Mouse (Mus musculus) kidney, postnatal 25 days (tissue): Measurements from ENCODE around the gene Slc22a5.
A peak's percentile ranks its signal among the peaks of the same experiment; 100 is the strongest.
"Not testable (repeated sequence)": the region's sequence is repeated elsewhere in the genome, so short reads cannot be mapped to it uniquely, and the experiment has no call there.

ENCODE experiments used
- DNase-seq, 2 experiments: peaks; one replicate each; pipeline ENCODE4 v3.0.0; 2021; ENCODE audit warnings: mixed read lengths in 2 of 2

The Slc22a5 gene

DNA sequence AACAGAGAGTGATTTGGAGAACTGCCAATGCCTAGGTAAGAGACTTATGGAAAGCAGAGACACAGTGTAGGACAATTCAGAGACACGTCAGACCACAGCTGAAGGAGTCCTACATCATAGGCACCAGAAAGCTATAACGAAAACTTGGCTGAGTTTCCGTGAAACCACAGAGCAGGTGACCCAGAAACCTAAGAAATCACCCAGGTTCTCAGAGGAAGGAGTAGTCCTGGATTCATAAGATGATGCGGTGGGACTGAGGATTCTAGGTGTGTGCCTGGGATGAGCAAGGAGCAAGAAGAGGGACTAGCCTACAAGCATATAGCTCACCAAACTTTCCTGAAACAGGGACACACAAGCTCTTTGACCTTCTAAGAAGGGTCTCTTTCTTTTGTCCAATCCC, 3.2 kb downstream of the Slc22a5 start:
- DNase-seq: no peak

DNA sequence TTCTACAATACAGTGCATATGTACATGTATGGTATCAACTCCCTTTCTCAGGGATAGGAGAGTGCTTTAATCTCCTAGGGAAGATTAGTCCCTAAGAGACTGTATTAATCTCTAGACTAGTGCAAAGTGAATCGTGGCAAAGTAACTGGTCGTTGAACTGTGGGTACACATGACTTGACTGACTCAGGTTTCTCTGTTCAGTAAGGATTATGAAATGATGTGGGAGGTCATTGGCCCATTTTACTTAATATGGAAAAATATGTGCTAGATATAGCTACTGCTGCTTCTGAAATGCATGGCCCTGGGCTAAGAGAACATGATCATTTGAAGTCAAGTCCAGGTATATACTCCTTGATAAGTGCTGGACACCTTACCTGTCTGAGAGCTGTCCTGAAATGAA, 8.2 kb downstream of the Slc22a5 start:
- no peak for DNase-seq

DNA sequence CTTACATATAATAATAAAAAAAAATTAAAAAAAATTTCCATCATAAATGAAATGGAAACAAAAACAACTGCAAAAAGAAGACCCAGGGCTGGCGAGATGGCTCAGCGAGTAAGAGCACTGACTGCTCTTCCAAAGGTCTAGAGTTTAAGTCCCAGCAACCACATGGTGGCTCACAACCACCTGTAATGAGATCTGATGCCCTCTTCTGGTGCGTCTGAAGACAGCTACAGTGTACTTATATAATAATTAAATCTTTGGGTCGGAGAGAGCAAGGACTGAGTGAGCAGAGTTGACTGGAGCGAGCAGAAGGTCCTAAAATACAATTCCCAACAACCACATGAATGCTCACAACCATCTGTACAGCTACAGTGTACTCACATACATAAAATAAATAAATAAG, 13.4 kb downstream of the Slc22a5 start:
- not testable (repeated sequence) for DNase-seq

DNA sequence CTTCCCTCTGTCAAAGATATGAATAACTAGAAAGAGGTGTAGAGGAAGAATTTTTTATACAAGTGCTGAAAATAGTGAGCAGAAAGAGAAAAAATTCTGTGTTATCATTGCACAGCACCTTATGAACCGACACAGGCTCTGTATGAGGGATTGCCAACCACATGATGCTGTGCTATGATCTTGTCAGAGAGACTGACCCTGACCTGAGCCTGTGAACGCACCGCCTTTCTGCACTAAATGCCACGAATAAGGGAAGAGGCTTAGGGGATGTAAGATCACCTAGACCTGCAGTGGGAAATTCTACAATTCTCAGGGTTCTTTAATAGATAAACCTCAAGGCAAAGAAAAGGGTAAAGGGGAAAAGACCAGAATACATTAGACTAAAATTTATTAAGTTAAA, 15.0 kb downstream of the Slc22a5 start:
- DNase-seq: no peak

DNA sequence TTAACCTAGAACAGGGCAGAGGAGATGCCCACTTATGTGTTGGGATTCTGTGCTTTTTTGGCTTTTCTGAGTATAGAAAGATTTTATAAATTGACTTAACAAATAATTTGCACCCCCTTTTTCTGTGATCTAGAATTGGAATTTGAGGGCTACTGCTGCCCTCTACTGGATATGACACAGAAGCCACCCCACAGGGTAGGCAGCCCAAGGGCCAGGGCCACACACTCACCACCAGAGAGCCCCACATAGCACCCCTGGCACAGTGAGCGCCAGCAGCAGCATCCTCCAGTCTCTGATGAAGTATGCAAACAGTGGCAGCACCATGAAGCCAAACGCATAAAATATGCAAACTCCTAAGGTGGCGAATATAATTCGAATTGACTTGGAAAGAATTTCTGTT, 16.8 kb downstream of the Slc22a5 start:
- DNase-seq: no peak

DNA sequence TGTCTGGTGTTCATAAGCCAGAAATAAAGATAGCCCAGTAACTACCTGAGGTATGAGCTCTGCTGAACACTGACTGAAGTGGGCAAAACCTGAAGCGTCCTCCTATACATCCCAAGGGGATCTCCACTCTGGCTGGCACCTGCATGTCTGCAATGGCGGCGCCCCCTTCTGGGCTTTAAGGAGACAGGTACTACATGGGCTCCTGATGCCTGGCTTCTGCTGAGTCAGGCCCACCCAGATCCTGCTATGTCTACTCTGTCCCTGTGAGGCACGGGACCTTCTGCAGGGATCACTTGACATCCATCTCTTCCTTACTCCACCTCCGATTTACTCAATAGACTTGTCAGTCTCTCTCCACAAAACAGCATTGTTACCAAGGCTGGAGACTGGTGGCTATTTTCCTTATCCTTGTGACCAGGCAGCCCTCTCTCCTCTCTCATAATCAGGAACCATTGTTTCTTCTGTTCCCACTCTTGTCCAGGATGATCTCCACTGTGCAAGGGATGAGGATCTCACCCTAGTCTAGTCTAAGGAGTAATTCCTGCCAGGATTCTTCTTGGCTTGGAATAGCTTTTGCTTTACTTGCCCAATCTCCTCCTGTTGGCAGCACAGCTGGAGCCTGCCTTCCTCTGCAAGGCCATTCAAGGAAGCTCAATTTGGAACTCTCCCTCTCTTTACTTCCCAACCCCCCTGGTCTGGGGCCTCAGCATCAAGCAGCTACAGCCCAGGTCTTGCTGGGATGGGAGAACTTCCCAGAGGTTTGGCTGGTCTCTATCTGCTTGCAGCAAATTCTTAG, 17.4 kb downstream of the Slc22a5 start:
- not testable (repeated sequence) for DNase-seq

DNA sequence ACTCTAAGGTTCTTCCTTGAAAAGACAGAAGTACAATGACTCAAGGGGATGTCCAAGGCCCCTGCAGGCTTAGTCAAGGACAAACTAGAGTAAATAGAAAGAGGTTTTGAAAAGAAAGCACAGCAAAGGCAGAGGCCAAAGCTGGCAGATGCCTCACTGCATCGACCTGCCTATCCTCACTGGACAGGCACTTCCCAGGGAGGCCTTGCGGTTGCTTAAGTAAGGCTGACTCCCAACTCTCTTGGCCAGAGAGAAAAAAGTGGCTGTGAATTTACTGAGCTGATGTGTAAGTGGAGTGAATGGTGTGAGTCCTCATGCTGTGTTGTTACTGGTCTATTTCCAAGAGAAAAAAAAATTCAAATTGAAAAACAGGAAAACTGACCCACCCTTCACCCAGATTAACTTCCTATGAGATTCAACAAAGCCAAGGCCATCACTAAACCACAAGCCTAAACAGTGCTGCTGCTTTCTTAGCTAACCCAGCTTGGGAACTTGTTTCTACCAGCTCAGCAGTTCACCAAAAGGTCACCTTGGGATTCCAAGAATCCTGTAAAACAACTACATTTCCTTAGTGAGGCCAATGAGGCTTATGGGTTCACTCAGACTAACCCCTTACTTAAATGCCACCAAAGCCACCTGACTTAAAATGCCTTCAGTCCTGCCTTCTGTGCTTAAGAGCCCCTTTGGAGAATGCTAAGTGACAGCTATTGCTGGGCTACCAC, 19.5 kb downstream of the Slc22a5 start:
- no peak for DNase-seq

DNA sequence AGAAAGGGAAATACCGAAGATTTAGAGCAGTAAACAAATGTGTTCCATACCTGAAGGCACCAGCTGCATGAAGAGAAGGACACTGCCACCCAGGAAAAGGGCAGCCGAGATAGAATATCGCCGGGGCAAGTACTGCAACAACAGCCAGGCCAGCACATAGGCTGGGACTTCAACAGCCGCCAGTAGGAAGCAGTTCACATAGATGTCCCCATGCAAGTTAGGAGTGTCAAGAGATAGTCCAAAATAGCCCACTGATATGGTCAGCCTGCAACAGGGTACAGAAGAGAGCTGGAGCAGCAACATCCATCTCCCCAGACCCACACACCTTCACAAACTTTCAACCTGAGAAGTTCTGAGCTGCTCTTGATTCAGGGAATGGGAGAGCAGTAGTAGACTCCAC, 22.3 kb downstream of the Slc22a5 start:
- DNase-seq: no peak

DNA sequence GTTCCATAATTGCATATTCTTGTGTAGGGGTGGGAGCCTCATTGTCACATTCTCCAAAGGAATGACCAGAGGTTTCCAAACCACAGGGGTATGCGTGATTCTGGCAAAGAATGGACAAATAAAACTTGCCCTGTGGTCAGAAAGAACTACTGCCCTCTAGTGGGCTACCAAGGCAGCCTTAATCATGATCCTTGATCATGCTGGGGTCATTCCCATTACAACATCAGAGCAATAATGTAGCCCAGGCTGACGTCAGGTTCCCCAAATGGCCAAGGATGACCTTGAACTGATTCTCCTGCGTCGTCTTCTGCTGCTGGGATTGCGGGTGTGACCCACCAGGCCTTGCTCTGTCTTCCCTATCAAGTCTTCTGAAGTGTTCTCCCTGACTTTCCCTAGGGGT, 23.1 kb downstream of the Slc22a5 start:
- peak in 1 of 2 experiments; percentile 45 for DNase-seq

DNA sequence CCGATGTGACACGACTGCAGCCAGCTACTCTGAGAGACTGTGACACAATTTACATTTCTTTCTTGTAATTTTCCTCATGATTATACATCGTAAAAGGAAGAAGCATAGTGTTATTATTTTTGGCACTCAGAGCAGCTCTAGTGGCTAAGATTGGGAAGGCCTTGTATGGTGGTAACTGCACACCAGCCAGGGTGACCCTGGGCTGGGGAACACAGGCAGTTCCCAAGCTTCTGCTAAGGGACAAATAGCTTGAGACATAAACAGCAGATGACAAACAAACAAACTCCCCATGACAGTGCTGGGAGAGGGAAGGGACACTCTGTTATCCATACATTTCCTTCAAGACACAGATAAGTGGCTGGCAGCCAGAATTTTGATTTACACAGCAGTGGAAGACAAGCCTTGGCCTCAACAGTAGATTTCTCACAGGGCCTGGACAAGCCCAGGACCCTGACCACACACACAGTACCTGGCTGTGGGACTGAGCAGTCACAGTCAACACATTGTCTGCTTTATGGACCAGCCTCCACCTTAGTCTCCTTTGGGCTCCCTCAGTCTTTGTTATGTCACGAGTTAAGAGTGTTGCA, 26.6 kb downstream of the Slc22a5 start:
- DNase-seq: not testable (repeated sequence)

DNA sequence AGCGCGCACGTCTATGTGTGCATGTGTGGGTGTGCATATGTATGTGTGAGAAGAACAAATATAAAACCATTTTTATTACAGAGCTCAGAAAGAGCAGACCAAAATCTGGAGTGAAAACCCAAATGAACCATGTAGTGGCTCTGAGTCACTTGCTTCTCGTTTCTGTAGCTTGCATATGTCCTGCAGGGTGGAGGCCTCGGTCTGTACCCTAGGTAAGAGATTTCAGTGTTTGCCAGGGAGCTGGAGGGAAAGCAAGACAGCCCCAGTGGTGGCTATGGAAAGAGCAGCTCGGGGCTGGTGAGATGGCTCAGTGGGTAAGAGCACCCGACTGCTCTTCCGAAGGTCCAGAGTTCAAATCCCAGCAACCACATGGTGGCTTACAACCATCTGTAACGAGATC, 30.5 kb downstream of the Slc22a5 start:
- not testable (repeated sequence) for DNase-seq

DNA sequence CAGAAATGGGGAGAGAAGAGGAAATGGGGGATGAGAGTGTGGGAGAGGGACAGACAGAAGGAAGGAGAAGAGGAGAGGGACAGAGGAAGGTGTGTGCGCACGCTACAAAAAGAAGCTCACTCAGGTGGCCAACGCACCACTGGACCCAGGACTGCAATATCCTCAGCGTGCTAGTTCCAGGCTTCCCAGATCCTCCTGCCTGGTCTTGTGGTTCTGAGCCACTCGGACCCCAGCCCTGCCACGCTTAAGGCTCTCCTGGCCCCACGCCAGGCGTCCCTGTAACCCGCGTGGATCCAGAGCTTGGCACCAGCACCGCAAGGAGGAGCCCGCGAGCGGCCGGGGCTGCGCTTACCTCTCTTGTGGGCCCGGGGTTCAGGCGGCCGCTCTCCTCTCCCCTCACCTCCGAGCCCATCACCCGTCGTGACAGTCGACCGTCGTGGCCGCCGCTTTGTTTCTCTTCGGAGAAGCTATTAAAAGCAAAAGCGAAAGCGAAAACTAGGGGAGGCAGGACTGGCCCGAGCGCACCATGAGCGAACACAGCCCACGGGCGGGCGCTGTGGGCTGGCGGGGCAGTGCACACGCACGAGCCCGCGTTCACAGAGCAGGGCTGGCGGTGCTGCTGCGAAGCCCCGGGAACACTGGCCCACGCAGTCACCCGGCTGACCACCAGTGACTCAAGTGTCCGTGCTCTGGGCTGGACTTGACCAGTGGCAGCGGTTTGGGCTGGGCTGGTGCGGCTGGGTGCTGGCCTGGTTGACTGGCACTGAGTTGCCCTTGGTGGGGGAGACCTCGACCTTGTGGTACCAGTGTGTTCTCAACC, 32.5 kb downstream of the Slc22a5 start, which contains the start of gene Gm12216:
TSS of gene Gm12216 (minus strand) at position 496 of the 820 bp plus-strand sequence.
- peak; percentile 53 to 79 for DNase-seq

DNA sequence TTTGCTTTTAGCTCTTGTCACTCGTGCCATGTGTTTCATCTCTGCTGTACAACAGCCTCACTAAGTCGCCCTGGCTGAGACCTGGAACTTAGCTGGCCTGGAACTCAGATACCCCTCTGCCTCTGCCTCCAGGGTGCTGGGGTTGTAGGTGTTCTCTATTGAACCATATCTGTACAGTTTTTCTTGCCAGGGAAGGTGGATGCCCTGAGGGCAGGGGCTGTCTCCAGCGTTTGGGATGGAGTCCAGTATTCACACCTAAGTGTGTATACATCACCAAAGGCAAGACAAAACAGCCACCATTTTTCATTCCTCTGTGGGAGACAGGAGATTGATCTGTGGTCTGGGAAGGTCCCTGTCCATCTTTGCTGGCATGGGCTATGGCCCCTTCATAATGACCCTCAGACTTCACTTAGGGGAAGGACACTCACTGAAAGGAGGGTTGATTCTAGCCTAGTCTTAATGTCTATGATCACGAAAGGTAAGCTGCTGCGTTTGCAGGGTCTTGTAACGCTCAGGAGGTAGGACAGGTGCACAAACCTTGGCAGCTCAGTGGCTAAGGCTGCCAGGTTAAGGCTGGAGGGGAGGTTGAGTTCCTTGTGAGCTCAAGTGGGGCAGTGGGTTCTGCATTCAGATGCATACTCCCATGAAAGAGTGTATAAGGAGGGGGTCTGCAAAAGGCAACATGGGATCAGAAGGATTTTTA, 33.3 kb downstream of the Slc22a5 start:
- DNase-seq: no peak

DNA sequence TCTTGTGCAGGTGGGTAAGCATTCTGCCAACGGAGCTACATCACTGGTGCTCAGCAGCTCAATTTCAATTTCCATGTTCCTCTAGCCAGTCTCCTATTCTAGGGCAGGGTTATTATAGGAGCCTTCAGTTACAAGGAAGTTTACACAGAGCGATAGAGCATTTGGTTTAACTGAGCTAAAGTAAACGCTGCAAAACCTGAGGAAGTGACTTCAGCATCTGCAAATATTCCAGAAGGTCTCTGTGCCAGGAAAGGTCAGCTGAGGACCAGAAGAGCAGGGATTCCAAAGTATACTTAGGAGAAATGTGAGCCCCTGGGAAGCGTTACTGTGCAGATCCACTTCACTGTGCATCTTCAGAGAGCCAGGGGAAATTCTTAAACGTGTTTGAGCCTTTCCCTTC, 37.8 kb downstream of the Slc22a5 start:
- DNase-seq: no peak

DNA sequence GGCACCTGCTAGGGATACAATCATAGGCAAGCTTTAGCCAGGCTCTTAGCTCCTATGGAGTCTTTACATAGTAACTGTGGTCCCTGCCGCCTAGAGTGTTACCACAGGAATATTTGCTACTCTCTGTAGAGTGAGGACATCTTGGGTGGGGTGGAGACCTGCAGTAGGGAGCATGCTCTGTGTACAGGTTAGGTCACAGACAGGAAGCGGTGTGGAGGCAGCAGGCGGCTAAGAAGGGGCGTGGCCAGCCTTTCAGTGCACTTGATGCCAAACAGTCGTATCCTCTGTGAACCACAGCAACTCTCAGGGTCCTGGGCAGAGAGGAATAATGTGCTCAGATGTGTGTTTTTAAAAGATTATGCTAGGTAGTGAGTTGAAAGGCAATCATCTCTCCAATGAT, 39.7 kb downstream of the Slc22a5 start:
- no peak for DNase-seq

DNA sequence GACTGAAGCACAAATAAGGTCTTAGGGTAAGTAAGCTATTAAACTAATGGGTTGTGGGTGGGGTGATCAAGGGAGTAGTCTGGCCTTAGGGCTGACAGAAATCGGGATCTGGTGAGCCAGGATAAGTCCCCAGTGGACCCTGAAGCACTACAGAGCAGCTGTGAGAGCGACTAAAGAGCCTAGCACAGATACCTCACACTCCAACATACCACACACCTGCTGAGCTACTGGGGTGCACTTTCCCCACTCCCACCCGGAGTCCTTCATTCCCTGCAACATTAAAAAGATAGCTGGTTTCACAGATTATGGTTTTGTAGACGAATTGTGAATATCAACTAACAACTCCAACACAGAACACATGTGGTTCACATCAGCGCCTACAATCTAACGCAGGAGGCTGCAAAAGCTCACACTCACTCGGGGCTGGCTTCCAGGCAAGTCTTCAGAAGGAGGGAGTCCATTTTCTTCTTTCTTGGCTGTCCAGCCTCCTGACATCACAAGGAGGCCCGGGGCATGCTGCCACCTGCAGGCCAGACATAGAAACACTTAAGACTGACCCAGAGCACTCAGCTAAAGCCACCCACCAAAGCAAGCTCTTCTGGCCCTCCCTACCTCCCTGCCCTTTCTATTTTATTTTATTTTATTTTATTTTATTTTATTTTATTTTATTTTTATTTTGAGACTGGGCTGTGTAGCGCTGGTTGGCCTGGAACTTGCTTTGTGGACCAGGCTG, 41.7 kb downstream of the Slc22a5 start:
- DNase-seq: peak; percentile 81 to 82

DNA sequence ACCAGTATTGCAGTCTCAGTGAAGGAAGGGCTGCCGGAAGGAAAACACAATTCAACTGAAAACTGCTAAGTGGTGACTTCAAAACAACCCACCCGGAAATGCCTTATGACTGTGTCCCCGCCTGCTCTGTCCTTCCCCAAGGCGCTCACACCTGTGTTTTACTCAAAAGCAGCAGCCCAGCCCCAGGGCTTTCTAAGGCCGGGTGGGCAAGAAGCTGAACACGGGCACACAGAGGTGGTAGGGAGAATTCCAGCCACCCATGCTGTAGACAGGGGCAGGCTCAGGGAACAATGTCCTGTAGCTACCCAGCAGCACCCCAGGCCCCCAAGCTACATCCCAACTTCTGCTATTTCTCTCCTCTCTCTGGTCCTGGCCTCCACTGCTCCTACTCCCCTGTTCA, 45.8 kb downstream of the Slc22a5 start:
- DNase-seq: peak; percentile 30 to 47

DNA sequence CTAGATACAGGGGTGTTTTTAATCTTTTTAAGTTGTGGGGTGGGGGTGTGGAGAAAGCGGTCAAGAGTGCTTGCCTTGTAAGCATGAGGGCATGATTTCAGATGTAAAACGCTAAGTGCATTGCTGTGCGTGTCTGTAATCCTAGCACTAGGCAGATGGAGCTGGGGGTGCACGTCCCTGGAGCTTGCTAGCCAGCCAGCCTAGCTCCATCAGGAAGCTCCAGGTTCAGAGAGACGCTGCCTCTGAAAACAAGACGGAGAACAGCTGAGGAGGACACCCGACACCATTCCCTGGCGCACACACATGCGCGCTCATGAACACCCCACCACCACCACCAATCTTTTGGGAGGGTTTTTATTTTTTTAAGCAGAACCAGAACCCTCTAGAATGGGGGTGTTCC, 48.4 kb downstream of the Slc22a5 start:
- no peak for DNase-seq

DNA sequence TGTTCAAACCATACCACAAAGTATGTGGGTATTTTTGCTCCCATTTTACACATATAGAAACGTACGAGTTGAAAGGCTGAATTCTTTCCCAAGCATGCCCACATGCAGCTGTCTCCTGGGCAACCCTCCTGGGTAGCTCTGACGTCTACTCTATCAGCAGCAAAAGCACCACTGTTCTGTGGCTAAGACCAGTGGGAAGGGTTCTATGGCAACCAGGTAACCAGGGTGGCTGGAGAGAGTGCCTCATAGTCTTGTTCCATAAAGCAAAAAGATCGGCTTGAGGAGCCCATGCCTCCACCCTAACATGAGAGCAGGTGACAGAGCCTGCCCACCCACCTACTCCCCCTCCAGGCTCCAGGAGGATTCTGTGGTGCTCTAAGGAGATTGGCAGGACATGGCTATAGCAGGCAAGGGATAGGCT, 49.3 kb downstream of the Slc22a5 start:
- no peak for DNase-seq

DNA sequence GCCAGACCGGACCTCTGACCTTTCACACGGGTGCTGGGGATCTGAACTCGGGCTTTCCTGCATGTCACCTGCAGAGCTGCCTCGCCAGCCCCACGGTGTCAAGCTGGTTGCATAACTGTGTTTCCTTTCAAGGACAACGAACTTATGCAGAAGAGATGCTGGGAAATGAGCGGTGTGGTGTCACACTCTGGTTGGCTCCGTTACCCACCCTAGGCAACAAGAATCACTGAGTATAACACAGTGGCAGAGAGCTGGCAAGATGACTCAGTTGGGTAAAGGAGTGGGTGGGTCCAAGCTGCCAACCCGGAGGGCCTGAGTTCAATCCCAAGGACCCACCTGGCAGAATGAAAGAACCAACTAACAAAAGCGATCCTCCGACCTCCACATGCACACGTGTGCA, 49.9 kb downstream of the Slc22a5 start:
- DNase-seq: no peak
